Mouse (Mus musculus) intestine, embryonic 15.5 days (tissue): ENCODE measurements around the gene Ppp2r5c. TPM values are rescaled to one million over a fixed set of nuclear protein-coding genes. Genes with fewer than 3 reads are reported as not detected.

Experiments used
- ATAC-seq: fragments of 200-750 bp; cut with Nextera tagmentation; 2 replicates; pipeline ENCODE4 v1.8.0; 2017; ENCODE audit warnings: moderate TSS enrichment, moderate library complexity
- H3K27ac ChIP-seq: fragments of 300-500 bp; sonication (generic); 2 replicates; pipeline ENCODE4 v1.5.1; 2015; ENCODE audit warnings: mild to moderate bottlenecking, inconsistent platforms
- H3K27me3 ChIP-seq: fragments of 300-500 bp; sonication (generic); replicated peaks from 2 replicates; pipeline ENCODE4 v1.6.1; 2015; ENCODE audit warnings: inconsistent platforms
- H3K36me3 ChIP-seq: fragments of 300-500 bp; sonication (generic); 2 replicates; pipeline ENCODE4 v1.6.1; 2015; ENCODE audit warnings: inconsistent platforms
- H3K4me1 ChIP-seq: fragments of 300-500 bp; sonication (generic); replicated peaks from 2 replicates; pipeline ENCODE4 v1.6.1; 2015; ENCODE audit warnings: inconsistent platforms
- H3K4me2 ChIP-seq: fragments of 300-500 bp; sonication (generic); replicated peaks from 2 replicates; pipeline ENCODE4 v1.6.1; 2015; ENCODE audit warnings: mild to moderate bottlenecking, inconsistent platforms
- H3K4me3 ChIP-seq: fragments of 300-500 bp; sonication (generic); replicated peaks from 2 replicates; pipeline ENCODE4 v1.5.1; 2015; ENCODE audit warnings: inconsistent platforms
- H3K9ac ChIP-seq: fragments of 300-500 bp; sonication (generic); 2 replicates; pipeline ENCODE4 v1.6.1; 2015; ENCODE audit warnings: inconsistent platforms
- H3K9me3 ChIP-seq: fragments of 300-500 bp; sonication (generic); 2 replicates; pipeline ENCODE4 v1.6.1; 2016; ENCODE audit warnings: inconsistent platforms
- WGBS: fragments of 180-500 bp; shearing (Covaris S2); methylation state at CpG from one replicate; pipeline ENCODE4 v1.1.7; 2015; 5-methylcytosine and 5-hydroxymethylcytosine counted together
- polyA plus RNA-seq: library from polyadenylated mRNA; unstranded; fragments of >200 nt; fragmentation: Nextera tagmentation; extraction: Ambion mirVana; gene quantifications from 2 replicates; pipeline ENCODE4 v1.2.1, GENCODE M21; 2015

The Ppp2r5c gene
- polyA plus RNA-seq, 1 experiment from 2014 or later: 162 TPM

DNA sequence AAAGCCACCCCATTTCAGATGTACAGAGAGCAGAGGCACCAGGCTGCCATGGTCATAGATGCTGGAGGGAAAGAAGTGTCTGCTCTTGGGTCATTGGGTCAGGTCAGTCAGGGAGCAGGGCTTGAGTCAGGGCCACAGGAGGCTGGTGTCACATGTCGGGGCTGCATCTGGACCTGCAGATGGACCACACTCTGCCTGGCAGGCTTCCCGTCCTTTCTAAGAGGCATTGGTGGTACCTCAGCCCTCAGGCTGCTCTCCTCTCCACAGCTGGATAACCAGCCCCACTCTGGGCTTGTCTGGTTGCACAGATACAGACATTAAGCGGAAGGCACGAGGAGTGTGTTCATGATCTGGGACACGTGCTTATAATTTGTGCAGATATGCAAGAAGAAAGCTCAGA, 61.8 kb downstream of the Ppp2r5c start:
- Histone ChIP-seq H3K9me3 (no peaks in the 10 kb centered on the region), H3K27ac (peak overlapping the region; percentile 1; the same call in 1 of the 2 replicates), H3K36me3 (no peaks in the 10 kb centered on the region), H3K9ac (0 out of 2 replicates have a peak overlapping the region, but pooled peaks have one; percentile 11), H3K4me1 (peaks cover 60% of the 10 kb centered on the region), H3K4me3 (no peak overlapping the region), H3K4me2 (no peak overlapping the region), H3K27me3 (no peaks in the 10 kb centered on the region)
- WGBS: 80% methylated on average over 5 of the region's 5 CpGs
- ATAC-seq: no peak

DNA sequence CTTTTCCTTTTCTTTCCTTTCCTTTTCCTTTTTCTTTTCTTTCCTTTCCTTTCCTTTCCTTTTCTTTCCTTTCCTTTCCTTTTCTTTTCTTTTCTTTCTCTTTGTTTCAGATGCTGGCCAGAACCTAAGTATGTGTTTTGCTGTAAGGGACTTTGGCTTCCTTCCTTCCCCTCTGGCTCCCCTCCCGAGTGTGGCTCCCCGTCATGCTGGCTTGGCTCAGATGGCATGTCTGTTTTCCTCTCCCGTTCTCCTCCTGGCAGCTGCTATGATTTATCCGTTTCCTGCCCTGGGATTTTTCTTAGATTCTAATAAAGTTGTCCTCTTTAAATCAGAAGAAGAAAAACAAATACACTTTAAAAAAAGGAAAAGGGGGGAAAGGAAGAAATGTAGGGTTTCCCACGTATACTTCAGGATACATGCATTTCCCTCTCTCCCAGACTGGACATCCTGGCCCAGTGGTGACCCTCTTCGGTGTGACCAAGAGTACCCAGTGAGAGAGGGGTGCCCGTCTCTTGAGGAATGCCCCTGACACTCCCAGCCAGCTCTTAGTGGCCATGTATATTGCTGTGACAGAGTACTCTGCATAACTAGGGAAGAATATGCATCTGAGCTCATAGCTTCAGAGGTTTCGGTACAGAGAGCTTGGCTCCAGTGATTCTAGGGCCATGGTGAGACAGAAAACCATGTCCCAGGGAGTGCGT, 63.4 kb downstream of the Ppp2r5c start:
- H3K4me3 ChIP-seq: no peak overlapping the region
- peaks cover 45% of the 10 kb centered on the region for H3K4me1 ChIP-seq
- ATAC-seq: no peak
- H3K9me3 ChIP-seq: no peaks in the 10 kb centered on the region
- no peak overlapping the region for H3K9ac ChIP-seq
- H3K36me3 ChIP-seq: no peaks in the 10 kb centered on the region
- no peaks in the 10 kb centered on the region for H3K27me3 ChIP-seq
- WGBS: 54% methylated on average over 9 of the region's 9 CpGs
- peak overlapping the region; percentile 68 for H3K27ac ChIP-seq
- no peak overlapping the region for H3K4me2 ChIP-seq

DNA sequence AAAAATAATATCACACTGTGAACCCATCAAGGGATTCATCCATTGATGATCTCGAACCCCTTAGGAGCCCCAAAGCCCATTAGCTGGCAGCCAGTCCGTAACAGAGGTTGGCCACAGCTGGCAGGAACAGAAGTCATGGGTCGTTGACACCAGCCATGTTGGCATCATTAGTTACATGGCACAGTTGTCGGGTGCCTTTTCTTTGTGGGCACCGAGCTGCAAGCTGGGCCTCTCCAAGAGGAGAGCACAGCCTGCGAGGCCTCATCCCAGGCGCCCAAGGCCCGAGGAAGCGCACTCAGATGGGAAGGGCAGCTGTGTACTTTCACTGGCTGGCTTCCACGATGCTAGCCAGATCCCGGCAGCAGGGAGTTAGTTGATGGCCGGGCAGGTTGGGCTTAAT, 64.3 kb downstream of the Ppp2r5c start:
- H3K4me1 ChIP-seq: peaks cover 41% of the 10 kb centered on the region
- peak overlapping the region; percentile 68; the same call in 1 of the 2 replicates for H3K27ac ChIP-seq
- H3K4me3 ChIP-seq: no peak overlapping the region
- no peaks in the 10 kb centered on the region for H3K27me3 ChIP-seq
- H3K9me3 ChIP-seq: no peaks in the 10 kb centered on the region
- no peaks in the 10 kb centered on the region for H3K36me3 ChIP-seq
- no peak for ATAC-seq
- no peak overlapping the region for H3K9ac ChIP-seq
- H3K4me2 ChIP-seq: no peak overlapping the region
- 52% methylated on average over 12 of the region's 12 CpGs for WGBS

DNA sequence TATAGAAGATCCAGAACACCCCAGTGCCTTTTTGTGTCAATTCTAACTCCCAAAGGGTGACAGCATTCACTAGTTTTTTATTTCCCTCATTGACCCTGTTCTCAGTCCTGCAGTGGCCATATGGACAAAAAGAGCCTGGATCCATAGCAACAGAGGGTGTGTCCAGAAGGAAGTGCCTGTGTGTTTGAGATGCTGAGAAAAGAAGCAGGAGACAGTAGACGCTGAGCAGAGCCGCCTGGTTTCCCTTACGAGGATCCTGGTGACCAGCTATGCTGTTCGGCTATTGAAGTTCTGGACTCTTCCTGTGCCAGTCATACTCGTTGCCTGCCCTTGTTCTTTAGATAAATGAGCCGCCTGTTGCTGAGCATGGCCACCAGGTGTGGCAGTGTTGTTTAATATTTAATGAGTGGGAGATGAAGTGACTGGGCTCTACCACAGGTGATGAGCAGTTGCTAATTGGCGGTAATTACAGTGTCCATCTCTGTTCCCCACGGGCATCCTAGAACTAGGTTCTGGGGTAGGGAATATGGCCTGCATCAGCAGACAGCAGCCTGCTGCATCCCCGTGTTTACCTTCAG, 65.0 kb downstream of the Ppp2r5c start:
- H3K36me3 ChIP-seq: no peaks in the 10 kb centered on the region
- no peaks in the 10 kb centered on the region for H3K27me3 ChIP-seq
- 50% methylated on average over 9 of the region's 9 CpGs for WGBS
- no peak overlapping the region for H3K4me3 ChIP-seq
- no peak for ATAC-seq
- H3K9ac ChIP-seq: no peak overlapping the region
- H3K4me2 ChIP-seq: no peak overlapping the region
- H3K27ac ChIP-seq: no peak overlapping the region; the same call in 1 of the 2 replicates
- no peaks in the 10 kb centered on the region for H3K9me3 ChIP-seq
- peaks cover 41% of the 10 kb centered on the region for H3K4me1 ChIP-seq

DNA sequence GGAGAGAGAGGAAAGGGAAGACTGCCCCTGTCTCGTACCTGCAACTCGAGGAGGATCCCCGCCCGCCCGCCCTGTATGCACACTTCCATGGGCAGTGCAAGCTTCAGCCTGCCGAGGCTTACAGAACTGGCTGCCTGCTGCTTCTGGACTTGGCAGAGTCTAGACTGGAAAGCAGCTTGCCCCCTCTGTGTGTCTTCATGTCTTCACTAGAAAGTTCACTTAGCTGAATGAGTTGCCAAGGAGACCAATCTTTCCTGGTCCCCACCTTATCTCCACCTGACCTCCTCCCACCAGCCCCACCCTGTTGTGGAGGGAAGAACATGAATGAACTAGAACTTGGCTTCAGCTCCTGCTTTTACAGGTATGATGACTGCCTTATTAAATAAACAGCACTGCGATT, 66.0 kb downstream of the Ppp2r5c start:
- WGBS: 61% methylated on average over 7 of the region's 7 CpGs
- H3K4me3 ChIP-seq: no peak overlapping the region

DNA sequence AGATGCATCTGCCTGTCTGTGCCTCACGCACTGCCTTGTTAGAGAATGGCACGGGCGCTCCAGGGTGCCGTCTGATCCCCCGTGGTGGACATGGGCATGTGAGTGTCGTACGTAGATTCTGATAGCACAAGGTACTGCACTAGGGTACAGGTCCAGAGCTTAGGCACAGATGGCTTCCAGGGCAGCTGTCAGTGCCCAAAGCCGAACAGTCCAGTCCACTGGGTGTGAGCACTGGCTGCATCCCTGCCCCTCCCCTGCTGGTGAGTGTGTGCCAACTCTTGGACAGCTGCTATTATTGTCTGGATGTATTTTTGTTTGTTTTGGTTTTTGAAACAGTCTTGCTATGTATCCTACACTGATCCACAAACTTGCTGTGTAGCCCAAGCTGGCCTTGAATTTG, 68.8 kb downstream of the Ppp2r5c start:
- 93% methylated on average over 8 of the region's 8 CpGs for WGBS

More for the DNA sequence above, 66.0 kb downstream of the Ppp2r5c start:
- ATAC-seq: peak; percentile 53; the same call in 1 of the 2 replicates
- Histone ChIP-seq H3K9me3 (no peaks in the 10 kb centered on the region), H3K9ac (no peak overlapping the region), H3K27me3 (no peaks in the 10 kb centered on the region), H3K27ac (0 out of 2 replicates have a peak overlapping the region, but pooled peaks have one; percentile 6), H3K36me3 (no peaks in the 10 kb centered on the region), H3K4me2 (no peak overlapping the region), H3K4me1 (peaks cover 41% of the 10 kb centered on the region)

DNA sequence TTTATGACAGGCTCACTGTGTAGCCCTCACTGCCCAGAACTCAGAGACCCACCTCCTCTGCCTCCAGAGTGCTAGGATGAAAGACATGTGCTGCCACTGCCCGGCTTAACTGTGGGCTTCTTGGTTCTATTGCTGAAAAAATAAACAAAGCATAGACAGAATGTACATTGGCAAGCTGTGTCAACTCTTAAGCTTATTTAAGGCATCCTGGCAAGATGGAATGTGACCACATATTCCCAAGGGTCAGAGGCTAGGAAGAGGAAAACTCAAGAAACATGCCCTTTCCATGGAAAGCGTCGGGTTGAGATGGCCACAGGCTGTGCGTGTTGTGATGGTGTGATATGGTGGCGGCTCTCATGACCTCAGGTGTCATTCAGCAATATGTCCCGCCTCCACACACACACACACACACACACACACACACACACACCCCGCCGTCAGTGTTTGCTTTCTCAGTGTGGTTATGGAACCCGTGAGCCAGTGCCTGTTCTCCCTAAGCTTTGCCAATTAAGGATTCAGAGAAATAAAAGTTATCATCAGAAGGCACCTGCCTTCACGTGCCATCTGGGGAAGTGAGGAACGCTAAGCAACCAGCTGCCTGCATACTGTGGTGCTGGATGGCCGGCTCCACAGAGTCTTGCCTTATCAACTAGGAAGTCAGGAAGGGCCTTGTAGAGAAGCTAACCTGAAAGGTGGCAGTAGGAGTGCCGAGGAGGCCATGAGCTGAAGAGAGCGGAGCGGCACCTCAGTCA, 73.5 kb downstream of the Ppp2r5c start:
- no peaks in the 10 kb centered on the region for H3K27me3 ChIP-seq
- no peak overlapping the region for H3K4me2 ChIP-seq
- H3K4me3 ChIP-seq: no peak overlapping the region
- no peak overlapping the region for H3K9ac ChIP-seq
- peaks cover 15% of the 10 kb centered on the region for H3K36me3 ChIP-seq
- no peaks in the 10 kb centered on the region; the same call in 1 of the 2 replicates for H3K9me3 ChIP-seq
- peaks cover 3% of the 10 kb centered on the region; the same call in 1 of the 2 replicates for H3K4me1 ChIP-seq
- no peak overlapping the region for H3K27ac ChIP-seq
- WGBS: 76% methylated on average over 15 of the region's 15 CpGs
- ATAC-seq: no peak

More for the DNA sequence above, 68.8 kb downstream of the Ppp2r5c start:
- Histone ChIP-seq H3K9me3 (no peaks in the 10 kb centered on the region), H3K9ac (no peak overlapping the region), H3K36me3 (no peaks in the 10 kb centered on the region), H3K4me1 (peaks cover 24% of the 10 kb centered on the region), H3K27ac (0 out of 2 replicates have a peak overlapping the region, but pooled peaks have one; percentile 17), H3K4me2 (no peak overlapping the region), H3K4me3 (no peak overlapping the region), H3K27me3 (no peaks in the 10 kb centered on the region)
- no peak for ATAC-seq

DNA sequence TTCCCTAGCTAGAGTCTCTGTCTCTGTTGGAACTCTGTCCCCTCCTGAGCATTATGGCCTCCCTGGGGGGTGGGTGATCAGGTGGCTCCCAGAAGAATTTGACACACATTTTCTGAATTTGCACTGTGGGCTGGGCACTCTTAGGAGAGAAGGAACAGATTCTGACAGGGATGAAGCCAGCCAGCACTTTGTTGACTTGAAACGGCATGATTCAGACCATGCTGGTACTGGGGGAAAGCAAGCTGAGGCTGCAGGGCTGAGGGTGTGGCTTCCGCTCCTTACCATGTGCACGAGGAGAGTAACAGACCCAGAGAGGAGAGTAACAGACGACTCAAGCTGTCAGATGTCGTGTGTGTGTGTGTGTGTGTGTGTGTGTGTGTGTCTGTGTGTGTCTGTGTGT, 76.6 kb downstream of the Ppp2r5c start:
- no peak for ATAC-seq
- H3K4me3 ChIP-seq: no peak overlapping the region

DNA sequence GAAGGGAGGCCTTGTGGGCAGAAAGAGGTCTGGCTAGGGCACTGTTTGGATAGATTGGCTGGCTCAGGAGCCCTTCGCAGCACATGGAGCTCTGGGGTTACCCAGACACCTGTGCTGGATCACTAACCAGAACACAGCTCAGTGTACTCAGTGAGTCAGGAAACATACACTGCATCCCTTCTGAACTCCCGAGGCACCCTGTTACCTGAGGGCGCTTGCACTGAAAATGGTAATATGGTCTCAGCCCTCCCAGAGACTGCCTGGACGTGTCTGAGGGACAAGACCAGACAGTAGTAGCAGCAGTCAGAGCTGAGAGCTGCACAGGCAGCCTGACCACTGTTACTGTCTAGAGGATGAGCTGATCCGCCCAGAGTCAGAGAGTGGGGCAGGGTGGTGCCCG, 85.8 kb downstream of the Ppp2r5c start:
- no peaks in the 10 kb centered on the region for H3K4me1 ChIP-seq
- H3K9me3 ChIP-seq: no peaks in the 10 kb centered on the region
- no peaks in the 10 kb centered on the region for H3K27me3 ChIP-seq
- no peak overlapping the region for H3K27ac ChIP-seq
- H3K4me3 ChIP-seq: no peak overlapping the region
- WGBS: 87% methylated on average over 6 of the region's 6 CpGs
- no peak for ATAC-seq
- no peak overlapping the region for H3K9ac ChIP-seq
- H3K36me3 ChIP-seq: no peaks in the 10 kb centered on the region
- no peak overlapping the region for H3K4me2 ChIP-seq

More for the DNA sequence above, 76.6 kb downstream of the Ppp2r5c start:
- H3K27me3 ChIP-seq: no peaks in the 10 kb centered on the region
- H3K4me1 ChIP-seq: no peaks in the 10 kb centered on the region
- H3K27ac ChIP-seq: no peak overlapping the region
- 90% methylated on average over 5 of the region's 5 CpGs for WGBS
- H3K9me3 ChIP-seq: no peaks in the 10 kb centered on the region; the same call in 1 of the 2 replicates
- no peak overlapping the region for H3K9ac ChIP-seq
- H3K36me3 ChIP-seq: peaks cover 15% of the 10 kb centered on the region
- H3K4me2 ChIP-seq: no peak overlapping the region

DNA sequence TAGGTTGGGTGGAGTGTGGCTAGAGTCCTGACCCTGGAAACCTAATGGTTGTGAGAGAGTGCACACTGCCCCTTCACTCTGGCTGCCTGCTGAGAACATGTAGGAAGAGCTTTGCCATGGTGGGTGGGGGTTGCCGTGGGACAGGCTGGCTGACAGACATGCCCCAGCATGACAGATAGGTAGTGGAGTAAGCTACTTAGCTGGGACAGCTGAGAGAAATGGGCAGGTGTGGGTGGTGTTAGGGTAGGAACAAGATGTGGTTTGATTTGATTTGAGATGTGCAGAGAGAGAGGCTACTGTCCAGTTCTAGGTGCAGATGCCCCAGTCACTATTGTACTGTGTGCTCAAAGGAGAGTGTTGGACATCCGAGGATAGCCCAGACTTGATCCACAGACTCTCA, 86.2 kb downstream of the Ppp2r5c start:
- Histone ChIP-seq H3K27ac (no peak overlapping the region), H3K9me3 (no peaks in the 10 kb centered on the region), H3K27me3 (no peaks in the 10 kb centered on the region), H3K4me3 (no peak overlapping the region), H3K9ac (no peak overlapping the region), H3K36me3 (no peaks in the 10 kb centered on the region), H3K4me2 (no peak overlapping the region), H3K4me1 (no peaks in the 10 kb centered on the region)
- WGBS: 85% methylated on average over 2 of the region's 2 CpGs
- ATAC-seq: no peak

DNA sequence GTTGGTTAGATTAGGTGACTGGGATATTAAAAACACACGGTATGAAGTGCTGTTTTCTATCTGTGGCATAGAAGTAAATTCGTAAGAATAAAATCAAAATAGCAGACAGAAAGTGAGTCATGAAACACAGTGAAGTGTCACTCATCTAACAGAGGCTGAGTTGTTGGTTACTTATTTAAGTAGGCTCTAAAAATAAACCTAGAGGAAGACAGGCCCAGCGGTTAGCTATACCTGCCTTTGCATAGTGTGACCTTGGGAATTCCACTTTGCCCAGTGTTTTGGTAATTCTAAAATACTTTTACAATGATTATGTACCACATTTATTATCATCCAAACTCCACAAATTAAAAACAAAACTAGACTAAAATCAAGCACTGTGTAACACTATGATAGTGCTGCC, 86.9 kb downstream of the Ppp2r5c start:
- Histone ChIP-seq H3K4me3 (no peak overlapping the region), H3K9ac (no peak overlapping the region), H3K27ac (no peak overlapping the region), H3K4me2 (no peak overlapping the region), H3K27me3 (no peaks in the 10 kb centered on the region), H3K4me1 (no peaks in the 10 kb centered on the region), H3K36me3 (no peaks in the 10 kb centered on the region), H3K9me3 (no peaks in the 10 kb centered on the region)
- no peak for ATAC-seq
- 88% methylated on average over 3 of the region's 3 CpGs for WGBS

DNA sequence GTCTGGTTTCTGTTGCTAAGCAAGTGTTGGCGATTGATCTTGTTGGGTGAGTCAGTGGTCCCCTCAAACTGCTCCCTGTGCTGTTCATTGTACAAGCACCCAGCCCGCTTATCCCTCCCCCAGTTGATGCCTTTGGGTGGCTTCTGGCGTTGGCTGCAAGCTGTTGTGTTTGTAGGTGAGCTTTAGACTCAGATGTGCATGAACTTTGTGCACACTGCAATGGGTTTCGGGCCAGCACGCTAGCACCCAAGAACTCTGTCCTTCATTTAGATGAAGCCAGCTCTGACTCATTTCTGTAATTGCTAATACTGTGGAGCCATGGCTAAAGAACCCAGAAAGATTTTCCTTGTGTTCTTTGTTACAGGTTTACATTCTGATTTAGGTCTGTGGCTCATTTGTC, 88.4 kb downstream of the Ppp2r5c start:
- Histone ChIP-seq H3K27me3 (no peaks in the 10 kb centered on the region), H3K4me2 (no peak overlapping the region), H3K9ac (no peak overlapping the region), H3K9me3 (no peaks in the 10 kb centered on the region), H3K4me3 (no peak overlapping the region), H3K4me1 (no peaks in the 10 kb centered on the region), H3K36me3 (no peaks in the 10 kb centered on the region), H3K27ac (no peak overlapping the region)
- 95% methylated on average over 5 of the region's 5 CpGs for WGBS
- no peak for ATAC-seq
